Mouse (Mus musculus) thymus, postnatal 0 days (tissue): ENCODE results near the gene Leng8. TPM values are rescaled to one million over a fixed set of nuclear protein-coding genes. Genes with fewer than 3 reads are reported as not detected.
"Not testable (repeated sequence)": the region's sequence is repeated elsewhere in the genome, so short reads cannot be mapped to it uniquely, and the experiment has no call there.

Experiments used
- DNase-seq: peaks from one replicate; pipeline ENCODE4 v3.0.0-alpha.2; 2015; ENCODE audit warnings: low spot score
- polyA plus RNA-seq: library from polyadenylated mRNA; unstranded; fragments of >200 nt; fragmentation: Nextera tagmentation; extraction: Ambion mirVana; gene quantifications from 2 replicates; pipeline ENCODE4 v1.2.1, GENCODE M21; 2015

Leng8 gene
- polyA plus RNA-seq, 1 experiment from 2014 or later: 30.9 TPM

DNA sequence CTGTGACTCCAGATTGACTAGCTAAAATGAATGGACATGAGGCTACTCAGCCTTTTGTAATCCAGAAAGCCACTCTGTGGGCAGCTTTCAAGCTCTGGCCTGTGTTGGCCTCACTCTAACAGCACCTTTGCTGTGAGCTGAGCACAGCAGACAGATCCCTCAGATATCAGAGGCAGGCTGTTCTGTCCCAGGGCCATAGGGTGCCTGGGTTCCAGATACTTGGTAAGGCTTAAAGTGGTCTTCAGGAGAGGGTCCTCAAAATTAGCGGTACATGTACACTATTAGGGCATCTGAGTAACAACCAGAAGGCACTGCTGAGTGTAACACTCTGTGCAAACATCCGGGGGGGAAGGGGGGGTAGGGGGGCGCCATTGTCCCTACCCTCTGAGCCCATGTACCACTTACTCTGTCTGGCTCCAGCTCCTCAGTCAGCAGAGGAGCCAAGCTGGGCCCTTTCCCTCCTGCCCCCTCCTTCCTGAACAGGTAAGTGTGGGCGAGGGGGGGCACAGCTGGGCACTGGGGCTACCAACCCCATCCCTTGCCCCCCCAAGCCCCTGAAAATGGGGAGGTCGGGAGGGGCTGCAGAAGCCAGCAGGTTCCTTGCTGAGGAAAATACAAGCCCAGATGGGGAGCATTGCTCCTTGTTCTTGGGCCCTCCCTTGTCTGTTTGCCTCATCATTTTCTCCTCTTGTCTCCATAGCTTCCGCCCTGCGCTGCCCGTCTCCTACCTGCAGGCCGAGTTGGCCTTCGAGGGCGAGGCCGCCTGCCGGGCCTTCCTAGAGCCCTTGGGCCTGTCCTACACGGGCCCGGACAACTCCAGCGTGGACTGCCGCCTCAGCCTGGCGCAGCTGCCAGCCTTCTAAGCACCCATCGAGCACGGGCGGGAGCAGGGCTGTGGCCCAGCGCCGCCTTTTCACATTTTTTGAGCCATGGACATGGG, 9.7 kb downstream of the Leng8 start:
- DNase-seq: no peak

DNA sequence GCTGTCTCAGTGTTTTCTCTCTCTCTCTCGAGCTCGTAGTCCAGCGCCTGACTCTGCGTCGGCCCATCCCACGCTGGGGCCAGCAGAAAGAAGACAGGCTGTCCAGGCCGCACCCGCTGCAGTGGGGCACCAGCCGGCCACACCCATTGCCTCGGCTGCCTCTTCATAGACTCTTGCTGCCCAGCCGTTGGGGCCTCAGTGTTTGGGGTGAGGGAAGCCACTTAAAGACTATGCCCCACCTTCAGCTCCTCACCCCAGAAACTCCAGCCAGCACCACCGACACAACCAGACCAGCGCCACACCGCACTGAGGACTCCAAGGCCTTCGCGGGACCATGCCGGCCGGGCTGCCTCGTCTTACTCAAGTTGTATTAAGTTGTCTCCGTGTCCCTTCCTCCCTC, 10.5 kb downstream of the Leng8 start:
- no peak for DNase-seq

DNA sequence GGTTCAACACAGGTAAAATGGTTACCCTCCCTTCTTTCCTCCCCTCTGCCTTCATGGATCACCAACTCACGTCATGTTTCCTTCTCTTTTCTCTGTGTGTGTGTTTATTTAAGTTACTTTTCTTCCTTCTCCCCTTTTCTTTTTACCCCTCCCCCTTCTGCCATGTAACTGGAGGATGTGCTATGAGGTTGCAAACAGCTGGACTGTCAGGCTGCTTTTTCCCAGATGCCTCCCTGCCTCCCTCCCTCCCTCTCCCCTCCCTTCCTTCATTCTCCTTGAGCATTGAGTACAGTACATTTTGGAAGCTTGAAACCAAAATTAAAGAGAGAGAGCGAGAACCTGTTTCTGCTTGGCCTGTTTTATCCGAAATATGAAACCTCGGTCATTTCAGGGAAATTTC, 11.0 kb downstream of the Leng8 start:
- no peak for DNase-seq

DNA sequence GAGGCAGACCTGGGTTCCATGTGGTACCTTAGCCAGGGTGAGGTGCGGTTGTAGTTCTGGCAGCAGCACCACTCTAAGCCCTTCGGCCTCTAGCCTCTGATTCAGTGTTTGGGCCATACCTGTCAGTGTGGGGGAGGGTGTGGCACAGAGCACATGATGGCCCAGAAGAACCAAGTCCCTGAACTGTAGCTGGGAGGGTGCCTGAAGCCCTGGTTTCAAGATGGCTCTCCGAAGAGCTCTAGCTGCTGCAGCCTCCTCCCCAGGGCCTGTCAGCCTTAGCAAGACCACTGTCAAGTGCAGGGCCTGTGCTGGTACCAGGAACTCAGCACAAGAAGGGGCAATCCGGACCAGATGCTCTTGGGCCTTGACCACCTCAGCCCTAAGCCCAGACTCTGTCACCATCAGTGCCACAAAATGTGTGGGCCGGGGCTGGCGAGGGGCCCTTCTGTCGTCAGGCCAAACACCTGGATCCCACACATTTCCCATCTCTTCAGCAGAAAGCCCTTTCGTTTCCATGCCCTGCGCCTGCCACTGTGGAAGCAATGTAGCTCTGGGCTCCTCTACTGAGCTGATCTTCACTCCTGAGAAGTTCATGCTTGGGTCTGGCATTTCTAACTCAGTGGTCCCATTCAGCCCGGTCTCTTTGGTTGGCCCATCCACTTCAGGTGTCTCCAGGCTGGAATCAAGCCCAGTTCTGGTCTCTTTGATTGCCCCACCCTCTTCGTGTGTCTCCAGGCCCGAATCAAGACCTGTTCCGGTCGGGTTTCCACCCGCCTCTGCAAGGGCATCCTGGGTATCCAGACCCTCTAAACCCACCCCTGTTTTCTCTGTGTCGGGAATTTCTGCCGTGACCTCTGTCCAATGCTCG, 11.7 kb downstream of the Leng8 start:
- no peak for DNase-seq

DNA sequence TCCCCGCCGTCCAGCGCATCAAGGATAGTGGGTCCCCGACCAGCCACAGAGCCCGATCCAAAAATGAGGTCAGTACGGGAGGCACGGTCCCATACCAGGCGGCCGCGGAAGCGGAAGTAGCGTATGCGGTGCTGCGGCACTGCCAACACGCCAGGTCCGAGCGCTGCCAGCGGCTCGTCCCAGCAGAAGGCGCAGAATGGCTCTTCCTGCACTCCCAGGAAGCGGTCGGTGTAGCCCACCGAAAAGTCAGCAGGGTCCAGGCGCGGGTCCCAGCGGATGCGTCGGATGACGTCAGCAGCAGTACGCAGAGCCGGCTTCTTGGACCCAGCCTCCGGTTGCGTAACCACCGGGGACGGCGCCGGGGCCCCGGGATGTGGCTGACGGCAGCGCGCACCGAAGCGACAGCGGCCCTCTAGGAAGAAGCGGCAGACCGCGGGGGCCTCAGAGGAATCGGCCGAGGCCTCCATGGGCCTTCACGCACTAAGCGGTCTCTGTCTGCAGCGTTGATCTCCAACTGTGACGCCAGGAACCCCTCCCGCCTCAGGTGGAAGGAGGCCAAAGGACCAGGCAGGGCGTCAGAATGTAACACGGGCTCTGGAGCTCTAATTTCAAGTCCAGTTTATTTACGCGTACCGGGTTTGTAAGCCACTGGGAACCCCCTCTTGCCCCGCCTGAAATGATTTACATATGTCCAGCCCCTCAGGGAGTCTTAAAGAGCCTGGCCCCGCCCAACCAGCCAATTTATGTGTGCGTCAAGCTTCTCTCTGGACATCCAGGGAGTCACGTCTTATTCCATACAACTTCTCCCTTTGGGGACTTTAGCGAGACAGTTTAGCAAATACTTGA, 12.6 kb downstream of the Leng8 start:
- peak; percentile 74 for DNase-seq

- no peak for DNase-seq
These were observed 13.3 kb downstream of the Leng8 start, which contains the start of gene Leng9 for GRCm38 (mm10) chr7:4150059-4150541. Gene Leng9 (minus strand): TSS chr7:4150374.

- peak; percentile 13 for DNase-seq
These were observed 14.0 kb downstream of the Leng8 start for GRCm38 (mm10) chr7:4150811-4151221.

DNA sequence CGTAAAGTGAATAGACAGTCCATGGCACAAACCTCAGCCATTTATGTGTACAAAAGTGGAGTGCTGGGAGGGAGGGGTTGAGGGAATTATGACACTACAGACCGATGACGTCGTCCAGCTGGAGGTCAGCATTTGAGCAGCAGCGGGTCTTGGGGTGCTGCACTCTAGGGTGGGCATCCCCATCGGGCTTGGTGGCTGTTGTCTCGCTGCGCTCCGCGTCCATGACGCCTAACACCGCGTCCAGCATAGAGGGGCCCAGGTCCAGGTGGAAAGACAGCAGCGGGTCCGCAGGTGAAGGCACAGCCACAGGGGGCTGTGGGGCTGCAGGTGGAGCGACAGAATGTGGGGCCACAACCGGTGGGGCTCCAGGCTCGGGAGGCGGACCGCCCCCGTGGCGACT, 14.4 kb downstream of the Leng8 start:
- no peak for DNase-seq

DNA sequence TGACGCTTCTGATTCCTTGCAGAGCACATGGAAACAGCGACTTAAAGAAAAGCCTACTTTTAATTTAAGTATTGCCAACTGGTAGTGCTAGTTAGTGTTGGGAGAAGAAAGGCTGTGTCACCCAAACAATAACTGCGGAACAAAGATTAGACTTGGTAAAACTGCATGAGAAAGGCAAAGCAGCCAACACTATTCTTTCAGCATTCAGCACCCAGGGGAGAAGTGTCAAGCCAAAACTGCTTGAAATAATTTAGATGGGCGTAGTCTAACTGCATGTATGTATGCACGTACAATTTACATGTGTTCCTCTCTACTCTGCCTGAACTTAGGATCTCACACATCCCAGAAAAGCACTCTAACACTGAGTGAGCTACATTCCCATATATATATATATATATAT, 17.5 kb downstream of the Leng8 start:
- DNase-seq: no peak

GRCm38 (mm10) chr7:4154976-4155375, 18.1 kb downstream of the Leng8 start:
- DNase-seq: no peak

DNA sequence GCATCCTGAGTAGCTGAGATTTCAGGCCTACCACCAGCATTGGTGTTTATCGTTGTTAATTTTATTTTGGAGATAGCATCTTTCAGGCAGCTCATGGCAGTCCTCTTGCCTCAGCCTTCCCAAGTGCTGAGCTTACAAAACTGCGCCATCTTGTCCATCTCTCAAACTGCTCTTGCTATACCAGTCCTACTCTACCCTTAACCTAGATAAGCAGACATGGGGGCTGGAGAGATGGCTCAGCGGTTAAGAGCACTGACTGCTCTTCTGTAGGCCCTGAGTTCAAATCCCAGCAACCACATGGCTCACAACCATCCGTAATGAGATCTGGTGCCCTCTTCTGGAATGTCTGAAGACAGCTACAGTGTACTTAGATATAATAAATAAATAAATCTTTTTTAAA, 24.8 kb downstream of the Leng8 start:
- DNase-seq: not testable (repeated sequence)

GRCm38 (mm10) chr7:4163571-4164072, 26.8 kb downstream of the Leng8 start:
- no peak for DNase-seq

GRCm38 (mm10) chr7:4164090-4164910, 27.5 kb downstream of the Leng8 start, which contains the start of gene Cdc42ep5:
Gene Cdc42ep5 (minus strand): TSS chr7:4164860.
- DNase-seq: no peak

DNA sequence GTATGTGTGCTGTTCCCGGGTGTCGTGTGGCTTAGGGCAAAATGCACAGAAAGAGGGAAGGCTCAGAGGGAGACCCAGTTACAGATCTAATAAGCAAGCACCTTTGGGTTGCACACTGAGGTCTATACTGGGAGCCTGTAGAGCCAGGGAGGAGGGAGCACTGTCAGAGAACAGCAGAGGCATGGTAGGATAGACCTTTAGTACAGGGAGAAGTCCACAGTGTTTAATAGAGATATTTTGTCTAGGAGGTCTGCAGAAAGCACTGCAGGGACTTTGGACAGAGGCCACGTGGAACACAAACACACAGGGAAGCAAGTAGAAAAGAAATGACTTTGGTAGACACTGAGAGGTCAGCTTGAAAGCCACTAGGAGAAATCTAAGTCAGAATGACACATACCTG, 28.4 kb downstream of the Leng8 start:
- no peak for DNase-seq

- DNase-seq: no peak
These were observed 30.3 kb downstream of the Leng8 start for GRCm38 (mm10) chr7:4167098-4167497.

- DNase-seq: no peak
These were observed 33.5 kb downstream of the Leng8 start for GRCm38 (mm10) chr7:4170193-4170938.

DNA sequence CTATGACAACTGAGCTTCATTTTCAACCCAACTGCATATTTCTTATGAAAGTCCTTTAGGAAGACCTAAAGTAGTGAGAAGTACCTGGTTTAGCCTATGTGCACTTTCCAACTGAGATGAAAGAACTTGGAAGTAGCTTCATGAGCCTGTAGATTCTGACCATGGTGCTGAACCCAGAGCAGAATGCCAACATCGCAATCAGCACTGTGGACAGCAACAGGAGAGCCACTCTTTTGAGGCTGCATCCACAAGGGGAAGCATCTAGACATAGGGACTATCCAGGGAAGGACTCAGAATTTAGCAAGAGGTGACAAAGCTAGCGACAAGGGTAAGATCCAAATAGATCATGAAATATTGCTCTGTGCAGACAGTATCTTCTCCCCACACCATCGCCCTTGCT, 41.6 kb downstream of the Leng8 start:
- peak; percentile 21 for DNase-seq
